Mouse (Mus musculus) embryonic facial prominence, embryonic 11.5 days (tissue): Measurements from ENCODE around the gene Cops7a. TPM values are rescaled to one million over a fixed set of nuclear protein-coding genes. Genes with fewer than 3 reads are reported as not detected.

Experiments used
- ATAC-seq: fragments of 200-750 bp; cut with Nextera tagmentation; replicated peaks from 2 replicates; pipeline ENCODE4 v1.8.0; 2017; ENCODE audit warnings: low read depth; ENCODE audit not compliant: insufficient number of reproducible peaks, low FRiP score, low TSS enrichment
- DNase-seq: peaks from one replicate; pipeline ENCODE4 v3.0.0-alpha.2; 2015; ENCODE audit warnings: low spot score
- H3K27ac ChIP-seq: fragments of 300-500 bp; sonication (generic); replicated peaks from 2 replicates; pipeline ENCODE4 v1.5.1; 2014; ENCODE audit warnings: mild to moderate bottlenecking, low read depth, low read length, control low read depth
- H3K27me3 ChIP-seq: fragments of 300-500 bp; sonication (generic); 2 replicates; pipeline ENCODE4 v1.6.1; 2014; ENCODE audit warnings: mild to moderate bottlenecking, low read length, moderate library complexity, mixed read lengths; ENCODE audit not compliant: control insufficient read depth, insufficient read depth
- H3K36me3 ChIP-seq: fragments of 300-500 bp; sonication (generic); replicated peaks from 2 replicates; pipeline ENCODE4 v1.6.1; 2014; ENCODE audit warnings: low read depth, mild to moderate bottlenecking, low read length, moderate library complexity, mixed read lengths; ENCODE audit not compliant: control insufficient read depth, insufficient read depth
- H3K4me1 ChIP-seq: fragments of 300-500 bp; sonication (generic); 2 replicates; pipeline ENCODE4 v1.6.1; 2014; ENCODE audit warnings: low read length, mixed read lengths; ENCODE audit not compliant: control insufficient read depth, insufficient read depth
- H3K4me2 ChIP-seq: fragments of 300-500 bp; sonication (generic); 2 replicates; pipeline ENCODE4 v1.6.1; 2014; ENCODE audit warnings: low read depth, mild to moderate bottlenecking, control low read depth, low read length, moderate library complexity
- H3K4me3 ChIP-seq: fragments of 300-500 bp; sonication (generic); 2 replicates; pipeline ENCODE4 v1.5.1; 2014; ENCODE audit warnings: low read depth, low read length, control low read depth
- H3K9ac ChIP-seq: fragments of 300-500 bp; sonication (generic); replicated peaks from 2 replicates; pipeline ENCODE4 v1.6.1; 2014; ENCODE audit warnings: mild to moderate bottlenecking, control low read depth, low read length
- H3K9me3 ChIP-seq: fragments of 300-500 bp; sonication (generic); replicated peaks from 2 replicates; pipeline ENCODE4 v1.6.1; 2016; ENCODE audit warnings: mild to moderate bottlenecking, low read length, inconsistent platforms, mixed read lengths; ENCODE audit not compliant: control insufficient read depth
- WGBS: fragments of 180-500 bp; shearing (Covaris S2); extraction: QIAGEN DNeasy Blood & Tissue Kit; methylation state at CpG from one replicate; pipeline ENCODE4 v1.1.7; 2014; 5-methylcytosine and 5-hydroxymethylcytosine counted together
- polyA plus RNA-seq: library from polyadenylated mRNA; unstranded; fragments of >200 nt; fragmentation: Nextera tagmentation; extraction: Ambion mirVana; gene quantifications from 2 replicates; pipeline ENCODE4 v1.2.1, GENCODE M21; 2014

Gene Cops7a
- polyA plus RNA-seq, 1 experiment from 2014 or later = 118 TPM

DNA sequence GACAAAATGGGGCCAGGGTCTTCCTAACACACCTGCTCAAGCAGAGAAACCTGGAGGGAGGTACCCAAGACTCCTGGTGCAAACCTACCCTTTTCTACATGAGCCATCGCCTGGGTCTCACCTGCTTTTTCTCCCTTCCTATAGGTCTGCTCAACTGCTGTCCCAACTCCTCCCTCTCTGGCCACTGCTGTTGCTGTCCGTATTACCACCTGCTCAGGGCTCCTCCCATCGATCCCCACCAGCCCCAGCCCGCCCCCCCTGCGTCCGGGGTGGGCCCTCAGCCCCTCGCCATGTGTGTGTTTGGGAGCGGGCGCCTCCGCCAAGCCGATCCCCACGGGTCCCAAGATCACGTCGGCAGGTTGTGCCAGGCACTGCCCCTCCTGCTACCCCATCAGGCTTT lies 33.8 kb upstream of the Cops7a start:
- peaks cover 51% of the 10 kb centered on the region for H3K27me3 ChIP-seq
- ATAC-seq (no peak), DNase-seq (no peak)
- no peak overlapping the region for H3K9ac ChIP-seq
- no peaks in the 10 kb centered on the region for H3K9me3 ChIP-seq
- H3K4me3 ChIP-seq = no peak overlapping the region
- H3K4me2 ChIP-seq = no peak overlapping the region
- H3K27ac ChIP-seq = no peak overlapping the region
- no peaks in the 10 kb centered on the region for H3K36me3 ChIP-seq
- 27% methylated on average over 9 of the region's 14 CpGs for WGBS
- peaks cover 9% of the 10 kb centered on the region; the same call in 1 of the 2 replicates for H3K4me1 ChIP-seq

- no peak for ATAC-seq
- Histone ChIP-seq H3K9ac (no peak overlapping the region), H3K27me3 (peaks cover 55% of the 10 kb centered on the region), H3K9me3 (no peaks in the 10 kb centered on the region), H3K27ac (no peak overlapping the region), H3K36me3 (no peaks in the 10 kb centered on the region), H3K4me3 (no peak overlapping the region), H3K4me1 (peaks cover 9% of the 10 kb centered on the region; the same call in 1 of the 2 replicates), H3K4me2 (no peak overlapping the region)
- 11% methylated on average over 8 of the region's 8 CpGs for WGBS
- DNase-seq = no peak
Observed at GRCm38 (mm10) chr6:124998066-124998465, 32.7 kb upstream of the Cops7a start.

GRCm38 (mm10) chr6:124996551-124997501 lies 31.5 kb upstream of the Cops7a start, which contains the start of gene Pianp:
Gene Pianp, plus strand, starts transcription at chr6:124996694.
- no peaks in the 10 kb centered on the region for H3K9me3 ChIP-seq
- peaks cover 55% of the 10 kb centered on the region for H3K27me3 ChIP-seq
- peak; percentile 55; the same call in 1 of the 2 replicates for ATAC-seq
- H3K4me2 ChIP-seq = peak within 1 kb of the TSS; percentile 99
- H3K36me3 ChIP-seq = no peaks in the 10 kb centered on the region
- no peak within 1 kb of the TSS for H3K27ac ChIP-seq
- peak; percentile 81 for DNase-seq
- H3K4me3 ChIP-seq = peak within 1 kb of the TSS; percentile 60
- under 1% methylated on average over 73 of the region's 78 CpGs for WGBS
- H3K9ac ChIP-seq = peak within 1 kb of the TSS; percentile 67
- peaks cover 9% of the 10 kb centered on the region; the same call in 1 of the 2 replicates for H3K4me1 ChIP-seq

- H3K4me2 ChIP-seq = peak overlapping the region; percentile 99
- H3K4me1 ChIP-seq = peaks cover 9% of the 10 kb centered on the region; the same call in 1 of the 2 replicates
- H3K36me3 ChIP-seq = no peaks in the 10 kb centered on the region
- no peak overlapping the region for H3K9ac ChIP-seq
- no peaks in the 10 kb centered on the region for H3K9me3 ChIP-seq
- ATAC-seq (no peak), DNase-seq (no peak)
- H3K27me3 ChIP-seq = peaks cover 55% of the 10 kb centered on the region
- 42% methylated on average over 8 of the region's 8 CpGs for WGBS
- no peak overlapping the region for H3K4me3 ChIP-seq
- H3K27ac ChIP-seq = no peak overlapping the region
Observed at GRCm38 (mm10) chr6:124995831-124996403, 30.6 kb upstream of the Cops7a start.

- no peaks in the 10 kb centered on the region for H3K9me3 ChIP-seq
- H3K27me3 ChIP-seq = peaks cover 53% of the 10 kb centered on the region
- H3K4me2 ChIP-seq = no peak overlapping the region
- DNase-seq (no peak), ATAC-seq (no peak)
- H3K9ac ChIP-seq = no peak overlapping the region
- H3K4me1 ChIP-seq = peaks cover 9% of the 10 kb centered on the region; the same call in 1 of the 2 replicates
- no peaks in the 10 kb centered on the region for H3K36me3 ChIP-seq
- no peak overlapping the region for H3K27ac ChIP-seq
- 86% methylated on average over 7 of the region's 7 CpGs for WGBS
- no peak overlapping the region for H3K4me3 ChIP-seq
Observed at GRCm38 (mm10) chr6:124995246-124995645, 29.9 kb upstream of the Cops7a start.

GRCm38 (mm10) chr6:124993876-124994275 lies 28.5 kb upstream of the Cops7a start:
- H3K9me3 ChIP-seq = no peaks in the 10 kb centered on the region
- DNase-seq (peak; percentile 41), ATAC-seq (no peak)
- no peak overlapping the region for H3K27ac ChIP-seq
- peaks cover 9% of the 10 kb centered on the region; the same call in 1 of the 2 replicates for H3K4me1 ChIP-seq
- H3K36me3 ChIP-seq = no peaks in the 10 kb centered on the region
- H3K4me3 ChIP-seq = no peak overlapping the region
- H3K4me2 ChIP-seq = no peak overlapping the region; the same call in 1 of the 2 replicates
- H3K9ac ChIP-seq = peak overlapping the region; percentile 3; the same call in 1 of the 2 replicates
- WGBS = 10% methylated on average over 11 of the region's 11 CpGs
- H3K27me3 ChIP-seq = peaks cover 43% of the 10 kb centered on the region

GRCm38 (mm10) chr6:124993365-124993764 lies 28.0 kb upstream of the Cops7a start:
- 81% methylated on average over 9 of the region's 9 CpGs for WGBS
- no peaks in the 10 kb centered on the region for H3K9me3 ChIP-seq
- H3K4me2 ChIP-seq = no peak overlapping the region
- DNase-seq (no peak), ATAC-seq (no peak)
- peaks cover 38% of the 10 kb centered on the region for H3K27me3 ChIP-seq
- H3K4me3 ChIP-seq = no peak overlapping the region
- H3K4me1 ChIP-seq = peaks cover 9% of the 10 kb centered on the region; the same call in 1 of the 2 replicates
- H3K36me3 ChIP-seq = no peaks in the 10 kb centered on the region
- H3K27ac ChIP-seq = no peak overlapping the region
- H3K9ac ChIP-seq = no peak overlapping the region
